Mouse (Mus musculus) adrenal gland, adult (tissue): ENCODE results near the gene Kbtbd7.
A peak's percentile ranks its signal among the peaks of the same experiment; 100 is the strongest.
"Not testable (repeated sequence)": the region's sequence is repeated elsewhere in the genome, so short reads cannot be mapped to it uniquely, and the experiment has no call there.

Experiments used
- DNase-seq, 2 experiments: peaks; one replicate each; pipeline ENCODE4 v3.0.0; 2022 to 2023; ENCODE audit warnings: low spot score in 1 of 2; ENCODE audit not compliant: inconsistent age in 2 of 2

Gene Kbtbd7

DNA sequence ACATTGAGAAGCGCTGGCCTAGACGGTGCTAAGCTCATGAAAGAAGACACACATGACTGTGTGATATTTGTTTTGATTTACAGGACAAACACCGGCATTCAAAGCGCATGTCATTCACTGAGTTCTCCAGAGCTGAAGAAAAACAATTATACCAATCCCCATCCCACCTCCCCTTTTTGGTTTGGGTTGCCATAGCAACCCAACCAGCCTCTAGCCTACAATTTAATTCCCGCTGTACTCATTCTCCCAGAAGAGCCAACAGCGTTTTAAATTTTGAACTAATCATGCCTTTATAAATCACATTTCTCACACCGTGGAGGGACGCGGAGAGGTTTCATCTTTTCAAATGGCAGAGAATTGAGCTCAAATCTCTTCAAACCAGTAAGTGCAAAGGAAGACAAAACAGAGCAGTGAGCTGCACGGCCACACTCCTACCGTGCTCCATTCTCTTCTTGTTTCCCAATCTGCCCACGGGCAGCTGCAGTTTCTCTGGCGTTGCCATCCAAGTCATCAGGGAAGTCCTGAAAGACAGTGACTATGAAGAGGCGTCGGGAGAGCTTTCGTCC, 18.8 kb downstream of the Kbtbd7 start:
- DNase-seq, result no peak

- DNase-seq, result peak; percentile 79 to 93
Measured at GRCm38 (mm10) chr14:79451681-79452590, 25.6 kb downstream of the Kbtbd7 start, which contains the start of gene Kbtbd6. Gene Kbtbd6, plus strand, starts transcription at chr14:79451835.

DNA sequence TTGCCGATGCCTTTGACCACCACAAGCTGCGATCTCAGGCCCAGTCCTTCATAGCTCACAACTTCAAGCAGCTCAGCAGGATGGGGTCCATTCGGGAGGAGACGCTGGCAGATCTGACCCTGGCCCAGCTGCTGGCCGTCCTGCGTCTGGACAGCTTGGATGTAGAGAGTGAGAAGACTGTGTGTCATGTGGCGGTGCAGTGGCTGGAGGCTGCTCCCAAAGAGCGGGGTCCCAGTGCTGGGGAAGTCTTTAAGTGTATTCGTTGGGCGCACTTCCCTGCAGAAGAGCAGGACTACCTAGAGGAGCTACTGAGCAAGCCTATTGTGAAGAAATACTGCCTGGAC, 26.3 kb downstream of the Kbtbd7 start:
- DNase-seq, result not testable (repeated sequence)

GRCm38 (mm10) chr14:79460401-79460800, 34.1 kb downstream of the Kbtbd7 start:
- no peak for DNase-seq

DNA sequence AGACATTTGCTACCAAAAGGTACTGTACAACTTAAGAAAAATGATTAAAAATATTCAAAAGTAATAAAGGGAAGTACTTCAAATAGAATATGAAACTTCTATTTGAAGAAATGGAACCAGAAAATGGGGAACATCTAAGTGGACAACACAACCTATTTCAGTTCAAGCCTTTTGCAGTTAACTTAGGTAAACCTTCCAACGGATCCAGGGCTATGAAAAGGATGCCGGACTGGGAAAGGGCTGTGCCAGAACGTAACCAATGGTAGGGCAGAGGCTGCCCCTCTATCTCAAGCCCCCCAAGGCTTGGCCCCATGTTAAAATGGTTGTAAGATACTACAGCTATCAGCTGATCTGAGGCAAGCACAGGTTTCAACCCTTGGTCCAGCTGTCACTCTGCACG, 34.7 kb downstream of the Kbtbd7 start:
- DNase-seq, result no peak

DNA sequence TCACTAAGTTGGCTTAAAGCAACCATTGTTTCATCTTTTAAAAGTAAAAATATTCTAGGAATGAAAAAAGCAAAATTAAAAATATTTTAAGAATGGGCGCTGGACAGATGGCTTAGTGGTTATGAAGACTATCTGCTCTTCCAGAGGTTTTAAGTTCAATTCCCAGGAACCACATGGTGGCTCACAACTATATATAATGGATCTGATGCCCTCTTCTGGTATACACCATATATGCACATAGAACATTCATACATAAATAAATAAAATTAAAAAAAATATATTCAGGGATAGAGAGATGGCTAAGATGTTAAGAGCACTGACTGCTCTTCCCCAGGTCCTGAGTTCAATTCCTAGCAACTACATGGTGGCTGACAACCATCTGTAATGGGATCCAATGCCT, 39.3 kb downstream of the Kbtbd7 start:
- DNase-seq, result no peak

- peak; percentile 53 to 86 for DNase-seq
Measured at GRCm38 (mm10) chr14:79467621-79468020, 41.3 kb downstream of the Kbtbd7 start.

DNA sequence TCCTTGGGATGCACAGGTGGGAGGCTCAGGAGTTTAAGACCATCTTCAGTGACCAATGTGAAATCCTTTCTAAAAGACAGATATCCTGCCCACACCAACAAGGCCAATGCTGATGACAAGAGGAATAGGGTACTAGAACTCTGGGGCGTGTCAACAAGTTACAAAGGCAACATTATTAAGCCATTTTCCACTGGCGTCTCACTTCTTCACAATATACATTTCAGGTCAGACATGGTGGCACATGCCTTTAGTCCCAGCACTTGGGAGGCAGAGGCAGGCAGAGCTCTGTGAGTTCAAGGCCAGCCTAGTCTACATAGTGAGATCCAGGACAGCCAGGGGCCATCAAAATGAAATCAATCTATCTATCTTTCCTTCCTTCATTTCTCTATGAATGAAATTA, 47.1 kb downstream of the Kbtbd7 start:
- DNase-seq, result no peak
